Mouse (Mus musculus) midbrain, postnatal 0 days (tissue): ENCODE measurements around the gene Phactr2. TPM values are rescaled to one million over a fixed set of nuclear protein-coding genes. Genes with fewer than 3 reads are reported as not detected.

Source experiments
- ATAC-seq: fragments of 200-750 bp; cut with Nextera tagmentation; 2 replicates; pipeline ENCODE4 v1.8.0; 2017; ENCODE audit warnings: moderate number of reproducible peaks, mild to moderate bottlenecking, moderate TSS enrichment, moderate library complexity; ENCODE audit not compliant: low FRiP score
- DNase-seq: peaks from one replicate; pipeline ENCODE4 v3.0.0-alpha.2; 2015; ENCODE audit warnings: low spot score
- H3K27ac ChIP-seq: fragments of 300-500 bp; sonication (generic); 2 replicates; pipeline ENCODE4 v1.5.1; 2014; ENCODE audit warnings: low read depth, mild to moderate bottlenecking, low read length, mixed read lengths
- H3K27me3 ChIP-seq: fragments of 300-500 bp; sonication (generic); 2 replicates; pipeline ENCODE4 v1.6.1; 2014; ENCODE audit warnings: low read length, control low read depth, mixed read lengths; ENCODE audit not compliant: insufficient read depth
- H3K36me3 ChIP-seq: fragments of 300-500 bp; sonication (generic); 2 replicates; pipeline ENCODE4 v1.6.1; 2014; ENCODE audit warnings: low read length, control low read depth, mixed read lengths; ENCODE audit not compliant: insufficient read depth
- H3K4me1 ChIP-seq: fragments of 300-500 bp; sonication (generic); 2 replicates; pipeline ENCODE4 v1.6.1; 2014; ENCODE audit warnings: mild to moderate bottlenecking, control low read depth, antibody characterized with exemption, low read length, mixed read lengths; ENCODE audit not compliant: insufficient read depth
- H3K4me2 ChIP-seq: fragments of 300-500 bp; sonication (generic); 2 replicates; pipeline ENCODE4 v1.6.1; 2014; ENCODE audit warnings: low read depth, mild to moderate bottlenecking, low read length, mixed read lengths; ENCODE audit not compliant: poor library complexity, severe bottlenecking
- H3K4me3 ChIP-seq: fragments of 300-500 bp; sonication (generic); 2 replicates; pipeline ENCODE4 v1.5.1; 2014; ENCODE audit warnings: low read depth, mild to moderate bottlenecking, low read length, moderate library complexity
- H3K9ac ChIP-seq: fragments of 300-500 bp; sonication (generic); replicated peaks from 2 replicates; pipeline ENCODE4 v1.6.1; 2014; ENCODE audit warnings: mild to moderate bottlenecking, low read length, moderate library complexity, mixed read lengths; ENCODE audit not compliant: poor library complexity, severe bottlenecking
- H3K9me3 ChIP-seq: fragments of 300-500 bp; sonication (generic); 2 replicates; pipeline ENCODE4 v1.6.1; 2016; ENCODE audit warnings: low read length, control low read depth
- CTCF ChIP-seq: IDR thresholded peaks from 2 replicates; pipeline ENCODE4 v1.5.1; 2016; ENCODE audit warnings: antibody characterized with exemption, mild to moderate bottlenecking
- WGBS: fragments of 180-500 bp; shearing (Covaris S2); extraction: QIAGEN DNeasy Blood & Tissue Kit; methylation state at CpG from one replicate; pipeline ENCODE4 v1.1.7; 2014; 5-methylcytosine and 5-hydroxymethylcytosine counted together
- polyA plus RNA-seq: library from polyadenylated mRNA; unstranded; fragments of >200 nt; fragmentation: Nextera tagmentation; extraction: Ambion mirVana; gene quantifications from 2 replicates; pipeline ENCODE4 v1.2.1, GENCODE M21; 2015
- total RNA-seq: library from RNA; depleted of rRNA; stranded (reverse); fragments of >200 nt; gene quantifications from 2 replicates; pipeline ENCODE4 v1.2.3, GENCODE M21; 2014

Phactr2 gene
- total and polyA plus RNA-seq, 2 experiments from 2014 or later, result 8.4 to 9.0 TPM

GRCm38 (mm10) chr10:13250280-13250679 lies 223.9 kb downstream of the Phactr2 start:
- Histone ChIP-seq H3K4me2 (no peak overlapping the region), H3K27me3 (no peaks in the 10 kb centered on the region), H3K9me3 (no peaks in the 10 kb centered on the region), H3K4me3 (no peak overlapping the region), H3K36me3 (no peaks in the 10 kb centered on the region), H3K27ac (no peak overlapping the region), H3K9ac (no peak overlapping the region), H3K4me1 (no peaks in the 10 kb centered on the region)
- WGBS, result 72% methylated on average over 2 of the region's 2 CpGs
- ATAC-seq (no peak), DNase-seq (no peak)
- no peak for TF ChIP-seq CTCF

GRCm38 (mm10) chr10:13249126-13249525 lies 225.1 kb downstream of the Phactr2 start:
- Histone ChIP-seq H3K4me1 (no peaks in the 10 kb centered on the region), H3K9me3 (no peaks in the 10 kb centered on the region), H3K36me3 (no peaks in the 10 kb centered on the region), H3K4me3 (no peak overlapping the region), H3K27me3 (no peaks in the 10 kb centered on the region), H3K9ac (no peak overlapping the region), H3K4me2 (no peak overlapping the region), H3K27ac (no peak overlapping the region)
- no peak for TF ChIP-seq CTCF
- DNase-seq (no peak), ATAC-seq (no peak)
- WGBS, result 96% methylated on average over 8 of the region's 8 CpGs

DNA sequence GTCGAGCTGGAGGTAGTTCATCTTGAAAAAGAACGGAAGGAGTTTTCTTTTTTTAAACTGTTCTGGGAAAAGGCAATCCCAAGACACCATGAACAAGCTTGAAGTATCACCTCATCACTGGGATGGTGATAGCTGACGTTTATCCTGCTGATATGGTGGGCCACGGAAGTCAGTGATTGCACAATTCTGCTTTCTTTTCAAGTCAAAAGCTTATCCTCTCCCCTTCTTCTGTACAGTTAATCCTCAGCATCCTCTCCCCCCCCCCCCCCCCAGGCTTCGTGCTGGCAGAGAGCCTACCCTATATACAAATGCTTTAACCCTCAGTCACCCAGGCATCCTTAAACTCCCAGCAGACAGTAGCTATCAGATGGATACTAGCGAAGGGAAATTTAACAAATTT lies 228.5 kb downstream of the Phactr2 start:
- ATAC-seq (no peak), DNase-seq (no peak)
- Histone ChIP-seq H3K9me3 (no peaks in the 10 kb centered on the region), H3K4me3 (no peak overlapping the region), H3K27me3 (no peaks in the 10 kb centered on the region), H3K4me2 (no peak overlapping the region), H3K36me3 (no peaks in the 10 kb centered on the region), H3K27ac (no peak overlapping the region), H3K4me1 (no peaks in the 10 kb centered on the region), H3K9ac (no peak overlapping the region)
- TF ChIP-seq CTCF, result no peak
- WGBS, result 39% methylated on average over 6 of the region's 6 CpGs

- Histone ChIP-seq H3K36me3 (no peaks in the 10 kb centered on the region), H3K9me3 (no peaks in the 10 kb centered on the region), H3K4me3 (no peak overlapping the region), H3K4me1 (no peaks in the 10 kb centered on the region), H3K27me3 (no peaks in the 10 kb centered on the region), H3K9ac (no peak overlapping the region), H3K4me2 (no peak overlapping the region), H3K27ac (no peak overlapping the region)
- no peak for TF ChIP-seq CTCF
- DNase-seq, result no peak
- ATAC-seq, result no peak
- WGBS, result 69% methylated on average over 3 of the region's 3 CpGs
Observed at GRCm38 (mm10) chr10:13244192-13244591, 230.0 kb downstream of the Phactr2 start.

DNA sequence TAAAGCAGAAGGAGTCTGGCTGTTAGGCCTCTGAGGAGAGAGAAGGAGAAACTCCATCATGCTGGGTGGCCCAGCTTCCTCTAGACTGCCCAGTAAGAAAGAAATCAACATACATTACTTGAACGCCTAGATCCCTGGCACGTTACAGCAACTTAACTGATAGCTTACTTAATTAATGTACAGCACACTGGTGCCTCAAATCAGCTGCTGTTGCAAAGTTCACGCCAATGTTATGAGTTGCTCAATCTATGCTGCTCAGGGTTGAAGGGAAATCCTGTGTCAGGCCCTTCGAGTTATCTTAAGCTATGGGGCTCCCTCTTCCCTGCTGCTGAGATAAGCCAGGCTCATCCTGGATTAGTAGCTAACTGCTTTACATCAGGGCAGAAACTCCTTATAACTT lies 233.8 kb downstream of the Phactr2 start:
- no peak for DNase-seq
- no peak for TF ChIP-seq CTCF
- Histone ChIP-seq H3K9me3 (no peaks in the 10 kb centered on the region), H3K4me1 (no peaks in the 10 kb centered on the region), H3K36me3 (no peaks in the 10 kb centered on the region), H3K27me3 (no peaks in the 10 kb centered on the region), H3K27ac (no peak overlapping the region), H3K4me3 (no peak overlapping the region), H3K9ac (no peak overlapping the region), H3K4me2 (no peak overlapping the region)
- no peak for ATAC-seq
- 56% methylated on average over 4 of the region's 4 CpGs for WGBS

- H3K9ac ChIP-seq, result no peak overlapping the region
- no peaks in the 10 kb centered on the region for H3K4me1 ChIP-seq
- no peaks in the 10 kb centered on the region for H3K36me3 ChIP-seq
- no peak for ATAC-seq
- no peak overlapping the region for H3K4me2 ChIP-seq
- TF ChIP-seq CTCF, result no peak
- no peak for DNase-seq
- H3K9me3 ChIP-seq, result no peaks in the 10 kb centered on the region
- 92% methylated on average over 4 of the region's 4 CpGs for WGBS
- no peak overlapping the region for H3K27ac ChIP-seq
- no peaks in the 10 kb centered on the region for H3K27me3 ChIP-seq
- no peak overlapping the region for H3K4me3 ChIP-seq
Observed at GRCm38 (mm10) chr10:13238188-13238587, 236.0 kb downstream of the Phactr2 start.
